Mouse (Mus musculus): Measurements from ENCODE around the gene Arrdc5.

DNA sequence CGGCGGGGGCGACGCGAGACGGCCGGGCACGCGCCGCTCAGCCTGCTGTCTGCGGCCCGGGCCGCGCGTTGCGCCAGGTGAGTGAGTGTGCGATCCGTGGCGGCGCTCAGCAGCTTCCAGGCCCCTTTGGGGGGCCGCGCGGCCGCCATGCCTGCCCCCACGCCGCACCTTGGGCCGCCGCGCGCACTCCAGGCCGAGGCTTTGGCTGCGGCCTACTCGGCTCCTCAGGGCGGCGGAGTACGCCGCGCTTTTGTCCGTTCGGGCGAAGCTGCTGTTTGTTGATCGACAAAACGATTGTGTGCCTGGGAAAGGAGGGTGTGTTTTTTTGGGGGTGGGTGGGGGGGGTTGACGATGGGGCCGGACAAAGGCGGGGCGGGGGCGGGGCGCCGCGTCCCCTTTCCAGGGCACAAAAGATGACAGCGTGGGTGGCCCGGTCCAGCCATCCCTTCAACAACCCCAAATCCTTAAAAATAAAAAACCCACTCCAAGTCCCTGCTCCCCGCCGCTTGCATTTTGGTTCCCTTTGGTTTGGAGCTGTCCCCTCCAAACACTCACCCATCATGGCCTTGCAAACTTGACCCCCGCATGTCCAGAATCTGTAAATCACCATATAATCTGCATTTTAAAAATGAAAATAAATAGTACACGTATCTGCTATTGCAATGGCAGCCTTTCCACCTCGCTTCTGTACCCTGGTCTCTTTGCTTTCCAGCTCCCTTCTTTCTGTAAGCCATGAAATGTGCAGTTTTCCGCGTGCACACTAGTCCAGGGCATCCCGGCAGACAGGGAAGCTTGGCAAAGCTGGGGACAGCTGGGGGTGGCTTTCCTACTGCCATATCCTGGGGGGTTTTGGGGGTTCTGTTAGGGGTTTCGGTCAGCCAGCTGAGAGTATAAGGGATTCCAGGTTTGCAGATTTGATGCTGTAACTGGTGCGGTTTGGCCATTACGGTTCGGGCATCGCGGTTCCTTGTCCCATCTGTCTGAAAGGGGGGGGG lies 26.4 kb upstream of the Arrdc5 start:
- peak in 1 of 2 experiments; percentile 64; a peak in 2 of 4 replicates for TF ChIP-seq POLR2A (IDR thresholded peaks at IDR 0.05; ENCODE audit: control insufficient read depth in 1 of 2, insufficient read depth in 1 of 2, low read depth in 1 of 2, low read length in 2 of 2, poor library complexity in 1 of 2)
- no peak for TF ChIP-seq CTCF (IDR thresholded peaks at IDR 0.05 in 2 of 3, conservative IDR thresholded peaks at IDR 0.05 in 1 of 3; ENCODE audit: control insufficient read depth in 1 of 3, insufficient read depth in 1 of 3, low read depth in 2 of 3, low read length in 3 of 3, poor library complexity in 1 of 3, severe bottlenecking in 1 of 3)
- no peak for TF ChIP-seq RCOR1 (IDR thresholded peaks at IDR 0.05; ENCODE audit: low read depth, low read length)
- no peak for TF ChIP-seq GATA1 (IDR thresholded peaks at IDR 0.05; ENCODE audit: low read depth, low read length)
- no peak for TF ChIP-seq MAFK (IDR thresholded peaks at IDR 0.05; ENCODE audit: borderline replicate concordance, low read depth, low read length)
- no peak for TF ChIP-seq JUND (IDR thresholded peaks at IDR 0.05; ENCODE audit: low read depth, low read length)
- TF ChIP-seq MYC (IDR thresholded peaks at IDR 0.05; ENCODE audit: low read depth, low read length), result no peak
- no peak for TF ChIP-seq ZKSCAN1 (IDR thresholded peaks at IDR 0.05; ENCODE audit: low read depth, low read length)

All from MEL (cell line).